Mouse (Mus musculus): ENCODE results near the gene Mpzl3. TPM values are rescaled to one million over a fixed set of nuclear protein-coding genes. Genes with fewer than 3 reads are reported as not detected.

Gene Mpzl3
- polyA plus RNA-seq, 1 experiment from 2014 or later: 1.2 TPM

- Histone ChIP-seq H3K36me3 (ENCODE audit: control insufficient read depth, insufficient read depth) (no peaks in the 10 kb centered on the region), H3K4me3 (replicated peaks; ENCODE audit: low read length) (no peak overlapping the region), H3K4me1 (replicated peaks; ENCODE audit: control insufficient read depth, insufficient read depth, low read length) (peaks cover 25% of the 10 kb centered on the region), H3K27ac (ENCODE audit: low read length) (no peak overlapping the region), H3K27me3 (replicated peaks; ENCODE audit: control insufficient read depth, insufficient read depth, low read length) (no peaks in the 10 kb centered on the region), H3K9me3 (ENCODE audit: control insufficient read depth, low read length) (no peaks in the 10 kb centered on the region), H3K9ac (replicated peaks; ENCODE audit: low read depth, low read length) (no peak overlapping the region), H3K4me2 (ENCODE audit: low read length) (no peak overlapping the region)
- ATAC-seq: no peak
- WGBS: 90% methylated on average over 6 of the region's 6 CpGs
These were observed 65.6 kb downstream of the Mpzl3 start for GRCm38 (mm10) chr9:45120567-45120966.

DNA sequence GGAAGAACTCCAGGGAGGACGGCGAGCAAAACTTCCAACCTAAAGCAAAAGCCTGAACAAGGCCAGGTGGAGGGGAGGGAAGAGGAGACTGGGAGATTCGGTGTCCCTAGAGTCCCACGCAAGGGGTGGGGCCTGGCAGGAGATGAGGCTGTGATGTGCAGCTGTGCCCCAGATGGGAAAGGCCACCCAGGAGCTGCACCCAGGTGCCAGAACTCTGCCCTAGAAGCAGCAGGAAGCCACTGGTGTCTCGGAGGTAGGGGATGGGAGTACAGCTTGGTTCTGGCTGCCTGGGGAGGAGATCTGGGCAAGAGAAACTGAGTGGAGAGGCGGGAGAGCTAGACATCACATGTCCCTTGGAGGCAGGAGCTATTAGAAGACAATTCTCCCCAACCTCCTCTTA, 66.0 kb downstream of the Mpzl3 start:
- Histone ChIP-seq H3K9ac (replicated peaks; ENCODE audit: low read depth, low read length) (no peak overlapping the region), H3K4me2 (ENCODE audit: low read length) (no peak overlapping the region), H3K36me3 (ENCODE audit: control insufficient read depth, insufficient read depth) (no peaks in the 10 kb centered on the region), H3K9me3 (ENCODE audit: control insufficient read depth, low read length) (no peaks in the 10 kb centered on the region), H3K27me3 (replicated peaks; ENCODE audit: control insufficient read depth, insufficient read depth, low read length) (no peaks in the 10 kb centered on the region), H3K27ac (ENCODE audit: low read length) (no peak overlapping the region), H3K4me1 (replicated peaks; ENCODE audit: control insufficient read depth, insufficient read depth, low read length) (peaks cover 22% of the 10 kb centered on the region), H3K4me3 (replicated peaks; ENCODE audit: low read length) (no peak overlapping the region)
- whole genome bisulfite sequencing: 60% methylated on average over 6 of the region's 6 CpGs
- ATAC-seq: no peak

DNA sequence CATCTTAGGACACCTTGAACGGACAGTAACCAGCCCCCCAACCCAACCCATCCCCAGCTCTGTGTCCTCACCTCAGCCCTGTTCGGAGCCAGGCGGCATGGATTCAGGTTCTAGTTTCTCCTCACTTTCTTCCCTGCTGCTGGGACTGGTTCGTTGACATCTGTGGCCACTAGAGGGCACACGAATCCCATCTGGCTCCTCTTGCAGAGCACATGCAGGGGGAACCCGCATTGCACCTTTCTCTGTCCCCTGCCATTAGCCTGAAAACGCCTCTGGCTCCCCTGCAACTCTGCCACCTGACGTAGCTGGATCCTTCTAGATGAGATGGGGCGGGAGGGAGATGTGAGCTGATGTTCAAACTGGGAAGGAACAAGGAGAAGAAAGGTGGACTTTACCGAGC, 66.8 kb downstream of the Mpzl3 start:
- H3K36me3 ChIP-seq (ENCODE audit: control insufficient read depth, insufficient read depth): no peaks in the 10 kb centered on the region
- no peaks in the 10 kb centered on the region for H3K9me3 ChIP-seq (ENCODE audit: control insufficient read depth, low read length)
- ATAC-seq: peak; percentile 63
- H3K9ac ChIP-seq (replicated peaks; ENCODE audit: low read depth, low read length): no peak overlapping the region
- H3K27ac ChIP-seq (ENCODE audit: low read length): no peak overlapping the region
- WGBS: 5% methylated on average over 10 of the region's 10 CpGs
- no peaks in the 10 kb centered on the region for H3K27me3 ChIP-seq (replicated peaks; ENCODE audit: control insufficient read depth, insufficient read depth, low read length)
- H3K4me1 ChIP-seq (replicated peaks; ENCODE audit: control insufficient read depth, insufficient read depth, low read length): peaks cover 20% of the 10 kb centered on the region
- H3K4me3 ChIP-seq (replicated peaks; ENCODE audit: low read length): peak overlapping the region; percentile 24
- H3K4me2 ChIP-seq (ENCODE audit: low read length): peak overlapping the region; percentile 51

GRCm38 (mm10) chr9:45122209-45122761, 67.3 kb downstream of the Mpzl3 start:
- 23% methylated on average over 9 of the region's 9 CpGs for WGBS
- ATAC-seq: 0 out of 2 replicates have a peak, but pooled peaks have one; percentile 4
- H3K4me3 ChIP-seq (replicated peaks; ENCODE audit: low read length): no peak overlapping the region; the same call in 1 of the 2 replicates

DNA sequence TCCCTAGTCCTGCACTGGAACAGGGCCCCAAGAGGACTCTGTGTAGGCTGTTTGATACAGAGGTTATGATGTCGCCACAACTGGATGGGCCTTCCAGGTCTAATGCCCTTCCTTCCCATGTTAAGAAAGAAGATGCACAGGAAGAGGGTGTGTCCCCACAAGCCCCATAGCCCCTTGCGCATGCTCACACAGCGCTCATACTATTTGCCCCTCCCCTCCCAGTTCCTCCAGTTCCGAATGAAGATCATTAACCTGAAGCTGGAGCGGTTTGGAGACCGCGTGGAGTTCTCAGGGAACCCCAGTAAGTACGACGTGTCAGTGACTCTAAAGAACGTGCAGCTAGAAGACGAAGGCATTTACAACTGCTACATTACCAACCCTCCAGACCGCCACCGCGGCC, 70.2 kb downstream of the Mpzl3 start:
- 92% methylated on average over 14 of the region's 14 CpGs for WGBS
- Histone ChIP-seq H3K4me1 (replicated peaks; ENCODE audit: control insufficient read depth, insufficient read depth, low read length) (peaks cover 11% of the 10 kb centered on the region), H3K4me2 (ENCODE audit: low read length) (no peak overlapping the region), H3K9me3 (ENCODE audit: control insufficient read depth, low read length) (no peaks in the 10 kb centered on the region), H3K36me3 (ENCODE audit: control insufficient read depth, insufficient read depth) (no peaks in the 10 kb centered on the region), H3K9ac (replicated peaks; ENCODE audit: low read depth, low read length) (no peak overlapping the region), H3K4me3 (replicated peaks; ENCODE audit: low read length) (no peak overlapping the region), H3K27ac (ENCODE audit: low read length) (no peak overlapping the region), H3K27me3 (replicated peaks; ENCODE audit: control insufficient read depth, insufficient read depth, low read length) (no peaks in the 10 kb centered on the region)
- no peak for ATAC-seq

More at GRCm38 (mm10) chr9:45122209-45122761, 67.3 kb downstream of the Mpzl3 start:
- H3K4me2 ChIP-seq (ENCODE audit: low read length): peak overlapping the region; percentile 51
- no peak overlapping the region for H3K27ac ChIP-seq (ENCODE audit: low read length)
- no peaks in the 10 kb centered on the region for H3K36me3 ChIP-seq (ENCODE audit: control insufficient read depth, insufficient read depth)
- H3K9me3 ChIP-seq (ENCODE audit: control insufficient read depth, low read length): no peaks in the 10 kb centered on the region
- peaks cover 20% of the 10 kb centered on the region for H3K4me1 ChIP-seq (replicated peaks; ENCODE audit: control insufficient read depth, insufficient read depth, low read length)
- no peak overlapping the region; the same call in 1 of the 2 replicates for H3K9ac ChIP-seq (replicated peaks; ENCODE audit: low read depth, low read length)
- H3K27me3 ChIP-seq (replicated peaks; ENCODE audit: control insufficient read depth, insufficient read depth, low read length): no peaks in the 10 kb centered on the region

DNA sequence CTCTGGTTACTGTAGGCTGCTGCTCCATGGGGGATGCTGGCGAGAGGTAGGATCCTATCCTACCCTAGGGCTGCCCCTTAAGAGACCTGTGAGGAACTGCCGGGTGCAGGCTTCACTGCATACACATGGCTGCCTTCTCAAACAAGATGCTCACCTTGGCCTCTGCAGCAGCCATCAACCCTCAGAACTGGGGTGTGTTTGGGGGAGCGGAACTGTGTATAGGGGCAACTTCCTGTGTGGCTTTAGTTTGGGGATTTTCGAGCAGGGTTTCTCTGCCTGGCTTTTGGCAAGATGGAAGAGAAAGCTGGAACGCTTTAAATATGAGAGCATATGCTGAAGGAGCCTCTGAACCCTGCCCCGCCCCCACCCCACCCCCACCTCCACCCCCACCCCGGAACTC, 72.0 kb downstream of the Mpzl3 start:
- H3K4me1 ChIP-seq (replicated peaks; ENCODE audit: control insufficient read depth, insufficient read depth, low read length): peaks cover 5% of the 10 kb centered on the region
- no peak for ATAC-seq
- H3K27me3 ChIP-seq (replicated peaks; ENCODE audit: control insufficient read depth, insufficient read depth, low read length): no peaks in the 10 kb centered on the region
- H3K4me2 ChIP-seq (ENCODE audit: low read length): no peak overlapping the region
- H3K9me3 ChIP-seq (ENCODE audit: control insufficient read depth, low read length): no peaks in the 10 kb centered on the region
- no peak overlapping the region for H3K4me3 ChIP-seq (replicated peaks; ENCODE audit: low read length)
- no peak overlapping the region for H3K27ac ChIP-seq (ENCODE audit: low read length)
- H3K9ac ChIP-seq (replicated peaks; ENCODE audit: low read depth, low read length): no peak overlapping the region
- no peaks in the 10 kb centered on the region for H3K36me3 ChIP-seq (ENCODE audit: control insufficient read depth, insufficient read depth)
- 52% methylated on average over 7 of the region's 7 CpGs for WGBS

Other genes with a start within 250 kb of the Mpzl3 start
- gene Kmt2a, start 173.9 kb upstream of the Mpzl3 start, polyA plus RNA-seq (2015; fragmentation: Nextera tagmentation; extraction: Ambion mirVana): 22.2 and 24.3 TPM in 2 replicates
- gene Atp5l, start 134.4 kb upstream of the Mpzl3 start, polyA plus RNA-seq (2015; fragmentation: Nextera tagmentation; extraction: Ambion mirVana): 638 and 661 TPM in 2 replicates
- 38.5 and 42.7 TPM in 2 replicates for gene Ube4a, start 89.6 kb upstream of the Mpzl3 start, polyA plus RNA-seq (2015; fragmentation: Nextera tagmentation; extraction: Ambion mirVana)
- gene Cd3g, start 74.8 kb upstream of the Mpzl3 start, polyA plus RNA-seq (2015; fragmentation: Nextera tagmentation; extraction: Ambion mirVana): not detected in 2 replicates
- gene Cd3d, start 73.4 kb upstream of the Mpzl3 start, polyA plus RNA-seq (2015; fragmentation: Nextera tagmentation; extraction: Ambion mirVana): not detected in 2 replicates
- not detected in 2 replicates for gene Cd3e, start 45.6 kb upstream of the Mpzl3 start, polyA plus RNA-seq (2015; fragmentation: Nextera tagmentation; extraction: Ambion mirVana)
- gene Mpzl2, start 15.4 kb upstream of the Mpzl3 start, polyA plus RNA-seq (2015; fragmentation: Nextera tagmentation; extraction: Ambion mirVana): 0.38 and 0.96 TPM in 2 replicates
- 0.34 and 0.61 TPM in 2 replicates for gene Jaml, start 24.0 kb downstream of the Mpzl3 start, polyA plus RNA-seq (2015; fragmentation: Nextera tagmentation; extraction: Ambion mirVana)
- 5.7 and 6.9 TPM in 2 replicates for gene Scn2b, start 62.6 kb downstream of the Mpzl3 start, polyA plus RNA-seq (2015; fragmentation: Nextera tagmentation; extraction: Ambion mirVana)
- 0.24 and 0.27 TPM in 2 replicates for gene Scn4b, start 83.2 kb downstream of the Mpzl3 start, polyA plus RNA-seq (2015; fragmentation: Nextera tagmentation; extraction: Ambion mirVana)
- gene BC049352, start 126.8 kb downstream of the Mpzl3 start, polyA plus RNA-seq (2015; fragmentation: Nextera tagmentation; extraction: Ambion mirVana): 0.14 and 0.38 TPM in 2 replicates
- not detected in 2 replicates for gene Tmprss4, start 148.9 kb downstream of the Mpzl3 start, polyA plus RNA-seq (2015; fragmentation: Nextera tagmentation; extraction: Ambion mirVana)
- 0.52 TPM in 2 replicates for gene Il10ra, start 214.0 kb downstream of the Mpzl3 start, polyA plus RNA-seq (2015; fragmentation: Nextera tagmentation; extraction: Ambion mirVana)

All from forebrain, embryonic 16.5 days (tissue).